In the genomic region with DNA sequence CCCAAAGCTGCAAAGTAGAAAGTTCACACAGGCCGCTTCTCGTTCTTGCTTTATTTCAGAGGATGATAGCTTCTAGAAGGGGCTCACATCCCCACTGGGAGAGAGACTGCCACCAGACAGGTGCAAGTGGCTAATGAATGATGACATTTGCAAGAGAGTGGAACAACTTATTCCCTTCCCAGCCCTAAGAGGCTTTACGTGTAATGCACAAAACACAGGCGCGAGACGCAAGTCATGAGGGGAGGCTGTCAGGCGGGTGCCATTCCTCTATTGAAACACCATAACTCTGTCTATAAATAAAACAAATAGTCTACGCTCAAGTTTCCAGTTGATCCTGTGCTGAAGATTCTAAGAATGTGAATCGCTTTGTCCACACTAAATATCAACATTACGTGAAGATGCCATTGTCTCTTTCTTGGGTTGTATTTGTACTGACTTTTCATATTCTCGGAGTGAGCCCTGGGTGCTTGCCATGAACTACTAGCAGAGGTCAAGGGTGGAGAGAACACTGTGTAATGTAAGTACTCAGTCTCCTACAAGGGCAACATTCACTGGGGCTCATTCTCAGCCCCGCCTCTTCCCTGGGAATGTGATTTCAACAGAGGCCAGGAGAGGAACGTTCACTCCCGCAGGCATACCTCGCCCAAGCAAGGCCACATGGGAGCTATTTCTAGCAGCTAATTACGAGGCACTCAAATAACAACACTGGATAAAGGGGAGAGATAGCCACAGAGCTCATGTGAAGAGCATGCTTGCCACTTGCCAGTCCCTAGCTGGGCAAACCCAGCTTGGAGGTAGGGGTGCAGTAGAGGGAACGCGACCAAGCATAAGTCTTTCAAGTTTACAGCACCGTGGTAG, we compare ENCODE assay signal across 9 mouse cellular contexts.
DNase-seq lines count a peak whose midpoint lies in the region; ATAC-seq and TF ChIP-seq lines count a peak whose summit lies in the region.
"Had no signal": no experiment of that assay in that cellular context is flagged by ENCODE, and none has a peak within 500 bp of the region (broad histone marks: within the 10 kb centered on the region; RNA-seq: fewer than 3 reads in every experiment).

No protein-coding gene starts in this region.

- no peak for TF ChIP-seq CTCF in intestine, postnatal 0 days (IDR thresholded peaks at IDR 0.05; ENCODE audit: low read depth)

- H3K4me2 ChIP-seq in intestine, embryonic 14.5 days (ENCODE audit: low read length), result no peak overlapping the region
- no peak overlapping the region for H3K4me2 ChIP-seq in intestine, postnatal 0 days (replicated peaks; ENCODE audit: low read depth)
- H3K4me2 ChIP-seq: embryonic facial prominence, embryonic 13.5 days had no signal

- no peak overlapping the region for H3K9ac ChIP-seq in intestine, embryonic 14.5 days (ENCODE audit: low read length)
- H3K9ac ChIP-seq in intestine, postnatal 0 days (ENCODE audit: low read depth, low read length), result no peak overlapping the region
- H3K9ac ChIP-seq: embryonic facial prominence, embryonic 13.5 days had no signal

- ATAC-seq in intestine, embryonic 14.5 days (replicated peaks; ENCODE audit: low FRiP score, low TSS enrichment, low read depth), result peak; percentile 72; the same call in 1 of the 2 replicates
- ATAC-seq in intestine, postnatal 0 days, result no peak
- ATAC-seq in cerebellum, adult (ENCODE audit: insufficient number of reproducible peaks, low FRiP score, low TSS enrichment), result no peak

- peak; percentile 54 for DNase-seq in intestine, embryonic 14.5 days (ENCODE audit: low spot score)
- DNase-seq in gastrocnemius, postnatal 36 days, result peak; percentile 41 to 65
- DNase-seq in kidney, adult 9 months, result peak; percentile 87
- peak; percentile 95 for DNase-seq in lung, postnatal 36 days
- DNase-seq in layer of hippocampus, postnatal 14 days (ENCODE audit: low spot score in 2 of 2), result no peak
- no peak for DNase-seq in natural killer cell, adult 2 months (ENCODE audit: low spot score in 2 of 2)

- no peaks in the 10 kb centered on the region for H3K36me3 ChIP-seq in intestine, embryonic 14.5 days (ENCODE audit: control insufficient read depth, insufficient read depth, low read length)
- no peaks in the 10 kb centered on the region for H3K36me3 ChIP-seq in intestine, postnatal 0 days (ENCODE audit: control insufficient read depth, insufficient read depth)
- H3K36me3 ChIP-seq: embryonic facial prominence, embryonic 13.5 days had no signal

- H3K4me3 ChIP-seq in intestine, embryonic 14.5 days (ENCODE audit: low read depth, low read length), result no peak overlapping the region
- H3K4me3 ChIP-seq in intestine, postnatal 0 days (ENCODE audit: low read depth, low read length), result no peak overlapping the region
- H3K4me3 ChIP-seq: embryonic facial prominence, embryonic 13.5 days had no signal

- H3K27ac ChIP-seq in intestine, embryonic 14.5 days (ENCODE audit: low read depth), result no peak overlapping the region
- H3K27ac ChIP-seq in intestine, postnatal 0 days (ENCODE audit: low read depth, low read length), result no peak overlapping the region
- H3K27ac ChIP-seq: embryonic facial prominence, embryonic 13.5 days had no signal

- H3K9me3 ChIP-seq in intestine, embryonic 14.5 days (ENCODE audit: control insufficient read depth, low read length), result no peaks in the 10 kb centered on the region
- H3K9me3 ChIP-seq in intestine, postnatal 0 days (ENCODE audit: control insufficient read depth), result no peaks in the 10 kb centered on the region
- H3K9me3 ChIP-seq: embryonic facial prominence, embryonic 13.5 days had no signal

- no peaks in the 10 kb centered on the region for H3K27me3 ChIP-seq in intestine, embryonic 14.5 days (replicated peaks; ENCODE audit: control insufficient read depth, insufficient read depth, low read length)
- no peaks in the 10 kb centered on the region for H3K27me3 ChIP-seq in intestine, postnatal 0 days (replicated peaks; ENCODE audit: control insufficient read depth, insufficient read depth, low read length)
- H3K27me3 ChIP-seq: embryonic facial prominence, embryonic 13.5 days had no signal

- 59% methylated on average over 19 of the region's 19 CpGs for WGBS in intestine, embryonic 14.5 days
- WGBS in intestine, postnatal 0 days, result 65% methylated on average over 19 of the region's 19 CpGs

- H3K4me1 ChIP-seq in intestine, embryonic 14.5 days (replicated peaks; ENCODE audit: control insufficient read depth, insufficient read depth, low read length), result peaks cover 7% of the 10 kb centered on the region; the same call in 1 of the 2 replicates
- no peaks in the 10 kb centered on the region for H3K4me1 ChIP-seq in intestine, postnatal 0 days (replicated peaks; ENCODE audit: control insufficient read depth, insufficient read depth, low read length)

- intact Hi-C loops in gastrocnemius, postnatal 36 days (cut with DNase I), result loop anchor here (5.0 to 10.0 kb wide), 2 partner anchors 130 to 422 kb away; a partner anchor contains a TSS

Comparison
In these comparisons a context has a peak if more than half of its experiments do, and no peak if none do; other contexts are left out.
1. DNase-seq: peak in intestine, embryonic 14.5 days (single experiment), gastrocnemius, postnatal 36 days (2 of 2), kidney, adult 9 months (single experiment) and lung, postnatal 36 days (single experiment); none in layer of hippocampus, postnatal 14 days (0 of 2) and natural killer cell, adult 2 months (0 of 2).